Mouse (Mus musculus): ENCODE results near the gene Arid5b. TPM values are rescaled to one million over a fixed set of nuclear protein-coding genes. Genes with fewer than 3 reads are reported as not detected.

Gene Arid5b
- polyA plus RNA-seq, 1 experiment = not detected

DNA sequence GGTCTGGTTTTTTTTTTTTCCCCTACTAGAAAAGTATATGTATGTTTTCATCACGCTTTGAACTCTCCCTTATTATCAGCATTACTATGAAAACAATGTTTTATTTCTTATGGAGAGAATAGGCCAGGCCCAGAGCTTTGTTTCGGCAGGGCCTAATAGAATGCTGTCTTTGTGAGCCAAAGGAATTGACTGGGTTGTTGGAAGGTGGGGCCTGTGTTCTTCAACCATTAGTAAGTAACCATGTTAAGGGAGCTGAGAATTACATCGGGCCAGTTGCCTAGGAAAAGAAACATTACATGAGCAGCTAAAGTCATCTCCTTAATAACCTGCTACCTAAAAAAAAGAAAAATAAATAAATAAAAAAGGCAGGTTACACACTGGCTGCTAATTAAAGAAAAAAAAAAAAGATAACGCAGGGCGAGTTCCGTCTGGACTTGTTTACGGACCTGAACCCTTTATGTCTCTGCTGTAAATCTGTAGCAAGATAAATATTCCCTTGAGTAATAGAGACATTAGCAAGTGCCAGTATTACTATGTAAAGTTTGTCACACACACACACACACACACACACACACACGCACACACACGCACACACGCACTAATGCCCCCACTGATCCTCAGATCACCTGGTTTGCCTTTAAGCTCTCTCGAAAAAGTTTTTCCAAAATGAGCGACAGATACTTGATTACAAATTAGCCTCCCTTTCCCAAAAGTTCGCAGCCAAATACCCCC lies 47.7 kb downstream of the Arid5b start:
- no peak for TF ChIP-seq GATA1 (IDR thresholded peaks at IDR 0.05; ENCODE audit: low read length)

DNA sequence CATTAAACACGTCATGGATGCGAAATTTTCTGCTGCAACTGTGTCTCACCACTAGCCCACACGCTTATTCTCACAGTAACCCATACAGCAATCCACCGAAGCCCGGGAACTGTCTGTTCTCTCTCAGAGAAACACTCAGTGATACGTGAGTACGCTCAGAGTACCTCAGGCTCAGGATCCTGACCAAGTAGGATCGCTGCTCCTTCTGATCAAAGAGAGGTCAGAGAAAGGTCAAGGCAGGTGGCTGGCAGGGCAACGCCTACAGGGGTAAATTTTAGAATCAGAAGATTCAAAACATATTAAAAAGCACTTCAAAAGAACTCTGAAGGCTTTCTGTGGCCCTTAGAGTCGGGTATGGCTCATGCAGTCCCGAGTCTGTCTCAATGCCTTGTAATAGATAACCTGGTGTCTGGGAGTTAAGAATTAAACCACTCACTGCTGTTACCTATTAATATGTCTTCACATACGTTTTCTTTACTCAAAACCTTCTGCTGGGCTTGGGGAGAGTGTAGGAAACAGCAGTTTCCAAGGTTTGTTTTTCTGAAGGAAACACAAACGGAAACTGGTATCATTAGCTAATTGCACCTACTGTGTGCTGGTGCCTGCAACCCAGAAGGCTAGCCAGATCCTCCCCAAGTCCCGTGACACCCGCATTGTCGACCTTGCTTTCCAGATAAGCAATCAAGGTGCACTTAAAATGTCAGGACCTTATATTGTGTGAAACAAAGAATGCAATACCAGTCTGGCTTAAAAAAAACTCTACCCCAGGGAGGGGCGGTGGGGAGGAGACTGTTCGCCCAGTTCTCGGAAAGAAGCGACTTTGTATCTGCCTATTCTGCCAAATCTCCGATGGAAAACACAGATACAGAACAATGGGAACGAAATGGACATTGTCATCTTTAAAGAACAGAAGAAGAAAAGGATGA lies 48.6 kb downstream of the Arid5b start:
- TF ChIP-seq GATA1 (IDR thresholded peaks at IDR 0.05; ENCODE audit: low read length) = no peak

DNA sequence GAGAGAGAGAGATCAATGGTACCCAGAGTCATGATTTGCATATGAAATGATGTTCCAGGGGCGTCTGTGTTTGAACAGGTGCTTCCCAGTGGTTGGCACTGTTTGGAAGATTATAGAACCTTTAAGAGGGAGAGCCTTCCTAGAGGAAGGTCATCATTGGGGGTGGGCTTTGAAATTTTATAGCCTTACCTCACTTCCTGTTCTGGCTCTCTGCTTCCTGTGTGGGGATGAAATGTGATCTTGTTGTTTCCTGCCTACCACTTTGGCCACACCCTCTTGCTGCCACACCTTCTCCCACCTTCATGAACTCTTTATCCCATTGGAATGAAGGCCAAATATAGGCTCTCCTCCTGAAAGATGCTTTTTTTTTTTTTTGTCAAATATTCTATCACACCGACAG lies 55.9 kb downstream of the Arid5b start:
- no peak for TF ChIP-seq GATA1 (IDR thresholded peaks at IDR 0.05; ENCODE audit: low read length)

DNA sequence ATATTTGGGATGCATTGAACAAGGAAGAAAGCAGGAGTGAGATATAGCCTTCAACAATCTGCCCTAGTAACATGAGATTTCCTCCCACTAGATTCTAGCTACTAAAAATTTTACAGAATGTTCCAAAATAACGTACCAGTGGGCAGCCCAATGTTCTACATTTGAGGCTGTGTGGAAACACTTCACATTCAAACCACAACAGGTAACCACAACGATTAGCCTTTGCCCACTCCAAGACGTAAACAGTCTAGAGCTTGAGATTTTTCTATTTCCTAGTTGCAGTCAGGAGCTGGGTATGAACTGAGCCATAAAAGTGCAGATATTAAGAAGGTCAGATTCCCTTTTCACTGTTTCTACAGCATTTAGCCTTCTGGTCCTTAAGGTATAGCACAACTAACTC lies 56.5 kb downstream of the Arid5b start:
- TF ChIP-seq GATA1 (IDR thresholded peaks at IDR 0.05; ENCODE audit: low read length) = no peak

DNA sequence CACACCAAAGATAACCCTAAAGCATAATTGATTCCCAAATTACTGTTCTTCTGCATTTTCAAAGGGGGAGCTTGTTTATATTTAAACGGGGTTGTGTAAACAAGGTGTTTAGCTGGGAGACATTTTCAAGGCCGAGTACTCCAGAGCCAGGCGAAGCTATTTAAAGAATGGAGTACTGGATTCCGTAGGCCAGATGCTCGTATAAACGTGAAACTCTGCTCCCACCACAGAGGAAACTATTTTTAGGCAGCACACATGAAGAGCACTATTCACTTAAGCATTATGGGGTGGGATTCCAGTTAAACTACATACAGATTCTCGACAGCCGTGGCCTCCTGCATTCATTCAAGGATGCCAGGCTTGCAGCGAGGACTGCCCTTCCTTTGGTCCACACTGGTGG lies 59.2 kb downstream of the Arid5b start:
- no peak for TF ChIP-seq GATA1 (IDR thresholded peaks at IDR 0.05; ENCODE audit: low read length)

DNA sequence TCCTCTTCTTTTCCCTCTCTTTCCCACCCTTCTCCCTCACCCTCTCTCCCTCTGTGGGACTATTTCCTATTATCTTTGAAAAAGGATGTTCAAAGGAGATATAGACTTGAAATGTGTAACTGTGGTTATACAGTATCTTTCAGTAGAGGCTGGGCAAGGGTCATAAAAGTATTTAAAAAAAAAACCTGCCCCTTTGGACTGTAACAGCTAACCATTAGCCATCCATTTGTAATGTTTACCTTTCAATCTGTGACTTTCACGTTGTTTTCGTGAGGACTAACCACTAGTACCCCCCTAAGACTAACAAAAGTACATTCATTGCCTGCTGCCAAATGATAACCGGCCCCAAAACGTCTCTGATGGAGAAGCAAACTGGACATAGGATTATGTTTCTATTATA lies 59.9 kb downstream of the Arid5b start:
- TF ChIP-seq GATA1 (IDR thresholded peaks at IDR 0.05; ENCODE audit: low read length) = no peak

DNA sequence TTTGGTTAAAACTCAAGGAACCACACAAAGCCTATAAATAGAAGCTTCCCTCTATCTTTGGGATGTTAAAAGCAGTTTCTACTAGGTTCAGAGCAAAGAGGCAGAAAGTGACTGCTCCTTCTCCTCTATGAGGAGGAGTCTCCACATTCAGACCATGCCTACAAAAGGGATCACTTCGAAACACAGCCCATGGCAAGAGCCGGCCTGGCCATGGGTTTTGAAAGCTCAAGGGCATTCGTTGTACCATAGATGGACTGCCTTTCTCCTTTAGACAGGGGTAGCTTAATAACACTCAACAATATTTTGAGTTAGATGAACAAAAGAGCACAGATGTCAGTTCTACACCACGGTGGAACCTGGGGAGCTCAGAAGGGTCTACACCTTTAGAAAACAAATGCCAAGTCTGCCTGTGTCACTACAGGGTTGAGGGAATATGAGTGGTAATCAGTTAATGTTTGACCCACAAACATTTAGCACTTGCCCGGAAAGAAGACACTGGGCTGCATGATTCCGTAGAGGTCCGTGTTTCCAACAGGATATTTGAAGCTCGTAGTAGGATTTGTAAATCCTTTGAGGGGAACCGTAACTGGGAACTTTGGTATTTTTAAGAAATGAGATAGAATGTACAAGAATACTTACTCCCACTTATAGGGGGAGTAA lies 63.6 kb downstream of the Arid5b start:
- no peak for TF ChIP-seq GATA1 (IDR thresholded peaks at IDR 0.05; ENCODE audit: low read length)

DNA sequence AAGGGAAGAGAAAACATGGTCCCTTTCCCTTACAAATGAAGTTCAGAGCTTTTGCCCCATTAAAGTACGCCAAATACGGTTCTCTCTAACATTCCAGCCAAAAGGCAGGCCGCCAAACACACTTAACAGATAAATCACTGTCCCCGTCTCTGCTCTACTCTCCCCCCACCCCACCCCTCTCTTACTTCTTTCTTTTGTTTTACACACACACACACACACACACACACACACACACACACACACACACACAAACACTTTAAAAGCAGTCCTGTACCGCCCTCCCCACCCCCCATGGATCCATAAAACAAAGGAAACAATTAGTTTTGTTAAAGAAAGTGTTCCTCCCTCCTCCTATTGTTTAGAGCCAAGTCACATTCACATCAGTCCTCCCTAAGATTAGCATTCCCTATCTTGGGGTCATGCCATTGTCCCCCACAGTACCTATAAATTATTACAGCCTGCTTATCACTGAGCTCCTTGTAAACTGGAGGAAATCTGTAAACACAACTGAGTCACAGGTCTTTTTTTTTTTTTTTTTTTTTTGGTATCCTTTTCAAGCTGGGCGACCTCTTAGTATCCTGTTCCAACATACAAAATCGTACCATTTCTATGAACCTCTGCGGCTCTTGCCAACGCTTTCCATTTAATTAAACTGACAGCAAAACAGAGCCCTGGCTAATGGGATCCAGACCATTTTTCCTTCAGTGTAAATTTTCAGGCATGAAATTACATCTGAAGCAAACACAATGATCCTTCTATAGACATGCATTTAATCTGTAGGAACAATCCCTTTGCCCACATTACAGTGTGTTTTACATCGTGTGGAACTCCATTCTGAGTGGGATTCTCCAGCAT lies 66.3 kb downstream of the Arid5b start:
- no peak for TF ChIP-seq GATA1 (IDR thresholded peaks at IDR 0.05; ENCODE audit: low read length)

DNA sequence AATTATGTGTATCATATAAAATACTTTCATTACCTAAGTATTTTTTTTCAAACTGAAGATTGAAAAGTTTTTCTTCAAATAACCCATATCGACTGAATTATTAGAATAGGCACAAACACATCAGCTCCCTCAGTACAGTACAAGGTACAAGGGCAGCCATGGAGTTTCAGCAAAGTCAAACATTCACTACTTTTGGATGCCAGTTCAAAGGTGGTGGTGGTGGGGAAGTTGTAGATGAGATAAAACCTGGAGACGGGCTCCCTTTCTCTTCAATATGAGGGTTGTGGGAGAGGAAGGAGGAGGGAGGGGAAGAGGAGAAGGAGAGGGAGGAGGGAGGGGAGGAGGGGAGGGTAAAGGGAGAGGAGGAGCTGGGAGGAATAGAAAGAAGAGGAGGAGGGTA lies 67.0 kb downstream of the Arid5b start:
- TF ChIP-seq GATA1 (IDR thresholded peaks at IDR 0.05; ENCODE audit: low read length) = no peak

DNA sequence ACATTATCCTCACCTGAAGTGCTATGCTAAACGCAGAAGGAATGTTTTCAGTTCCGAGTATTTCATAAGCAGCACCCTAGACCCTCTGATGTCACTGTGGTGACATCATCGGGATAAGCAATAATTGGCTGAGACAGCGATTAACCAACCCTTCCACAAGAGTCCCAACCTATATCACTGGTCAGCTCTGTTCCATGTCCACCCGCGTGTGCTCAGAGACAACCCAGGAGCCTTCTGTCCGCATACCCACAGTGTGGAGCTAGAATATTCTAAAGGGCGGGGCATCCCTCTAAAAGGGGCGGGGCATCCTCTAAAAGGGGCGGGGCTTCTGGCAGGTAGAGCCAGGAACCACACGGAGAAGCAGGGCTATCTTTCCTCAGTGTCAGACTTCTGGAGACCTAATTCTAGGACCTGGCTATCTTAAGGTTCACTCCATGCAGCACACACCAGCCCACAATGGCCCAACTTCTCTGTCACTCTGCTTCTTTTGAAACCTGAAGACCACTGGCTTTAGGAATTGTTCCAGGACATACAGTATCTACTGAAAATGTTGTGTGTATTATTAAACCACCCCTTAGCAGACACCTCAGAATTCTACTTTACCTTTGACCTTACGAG lies 68.4 kb downstream of the Arid5b start:
- TF ChIP-seq GATA1 (IDR thresholded peaks at IDR 0.05; ENCODE audit: low read length) = no peak

DNA sequence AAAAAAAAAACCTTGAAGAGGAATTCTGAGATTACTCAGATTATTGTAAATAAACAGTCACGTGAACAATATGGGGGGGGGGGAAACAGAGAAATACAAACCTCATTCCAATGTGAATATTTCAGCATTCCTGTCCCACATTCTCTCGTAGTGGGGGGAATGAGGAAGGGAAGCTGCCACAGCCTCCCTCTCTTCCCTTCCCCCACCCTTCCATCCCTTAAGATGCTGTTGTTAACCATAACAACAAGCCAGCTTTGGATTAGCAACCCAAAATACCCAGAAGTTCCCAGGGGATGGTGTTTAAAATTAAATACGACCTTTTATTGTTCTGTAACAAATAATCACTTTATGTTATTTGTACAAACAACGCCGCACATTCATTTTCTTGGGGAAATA lies 69.9 kb downstream of the Arid5b start:
- no peak for TF ChIP-seq GATA1 (IDR thresholded peaks at IDR 0.05; ENCODE audit: low read length)

DNA sequence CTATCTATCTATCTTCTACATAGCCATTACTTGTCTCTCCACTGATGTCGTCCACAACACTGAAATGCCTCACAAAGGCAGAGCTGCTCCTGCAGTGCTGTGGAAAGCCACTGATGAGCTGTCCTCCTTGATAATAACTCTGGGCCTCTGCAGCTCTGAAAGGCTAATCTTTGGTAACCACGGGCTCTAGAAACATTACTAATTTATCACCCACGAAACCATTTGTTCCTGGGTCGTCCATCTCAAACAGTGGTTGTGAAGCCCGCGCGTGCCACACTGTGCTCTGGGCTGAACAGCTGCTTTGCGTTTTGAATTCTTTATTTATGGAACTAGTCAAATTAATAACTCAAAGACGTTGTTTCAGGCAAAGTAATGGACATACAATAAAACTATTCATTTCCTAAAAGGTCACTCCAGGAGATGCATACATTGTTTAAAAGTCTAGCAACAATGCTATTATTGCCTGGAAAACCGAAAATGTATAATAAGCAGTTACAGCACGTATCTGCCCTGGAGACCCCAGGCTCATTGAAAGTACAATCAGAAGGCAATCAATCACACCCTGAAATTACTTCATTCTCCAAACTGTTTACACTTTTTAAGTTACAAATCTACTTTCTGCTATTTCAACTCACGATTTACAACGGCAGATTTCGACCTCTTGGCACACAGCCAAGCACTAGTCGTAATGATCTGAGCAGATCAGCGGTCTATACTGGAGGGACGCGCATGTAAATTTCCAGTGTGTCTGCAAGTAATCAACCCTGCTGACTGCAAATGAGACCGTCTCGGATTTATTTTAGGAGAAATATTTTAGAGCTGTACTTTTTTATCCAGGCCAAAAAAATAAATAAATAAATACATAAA lies 70.5 kb downstream of the Arid5b start:
- no peak for TF ChIP-seq GATA1 (IDR thresholded peaks at IDR 0.05; ENCODE audit: low read length)

DNA sequence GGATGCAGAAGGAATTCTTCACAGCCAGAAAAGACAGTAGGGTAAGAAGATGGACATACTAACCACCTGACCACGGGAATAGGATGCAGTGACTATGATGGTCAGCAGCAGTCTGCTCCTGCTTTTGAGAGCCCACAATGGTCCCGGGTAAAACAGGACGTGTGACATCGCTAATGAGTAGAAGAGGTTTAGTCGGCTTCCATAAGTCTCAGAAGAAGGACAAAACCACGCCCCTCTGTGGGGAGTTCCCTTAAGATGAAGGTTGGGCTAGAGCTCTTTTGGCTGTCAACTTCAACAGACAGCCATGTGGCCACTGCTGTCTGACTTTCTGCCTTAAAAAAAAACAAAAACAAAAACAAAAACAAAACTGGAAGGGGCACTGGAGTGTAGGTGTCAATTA lies 74.1 kb downstream of the Arid5b start:
- no peak for TF ChIP-seq GATA1 (IDR thresholded peaks at IDR 0.05; ENCODE audit: low read length)

DNA sequence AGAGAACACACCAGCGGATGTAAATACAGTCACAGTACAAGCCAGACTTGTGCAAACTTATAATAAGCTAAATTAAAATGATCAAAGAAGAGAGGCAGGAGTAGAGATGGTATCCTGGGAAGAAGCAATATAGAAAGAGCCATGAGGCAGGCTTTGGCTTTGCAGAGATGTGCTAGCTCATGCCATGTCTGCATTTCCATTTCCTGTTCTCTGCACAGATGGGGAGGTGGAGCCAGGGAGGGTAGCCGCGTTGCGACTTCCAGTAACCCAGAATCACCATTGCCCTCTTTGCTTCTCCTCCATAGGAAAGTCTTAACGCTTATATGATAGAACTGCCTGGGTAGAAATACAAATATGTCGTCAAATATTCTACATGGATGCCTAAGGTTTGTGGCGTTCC lies 74.7 kb downstream of the Arid5b start:
- no peak for TF ChIP-seq GATA1 (IDR thresholded peaks at IDR 0.05; ENCODE audit: low read length)
